Mouse (Mus musculus) bone marrow, adult 2 months (tissue): ENCODE measurements around the gene Helt.

Experiments used
- CTCF ChIP-seq: fragments of 200-500 bp; IDR thresholded peaks from 2 replicates; pipeline ENCODE4 v1.5.1; 2011; ENCODE audit warnings: low read length, control low read depth; ENCODE audit not compliant: control insufficient read depth, insufficient read depth
- POLR2A ChIP-seq: fragments of 200-500 bp; IDR thresholded peaks from 2 replicates; pipeline ENCODE4 v1.6.1; 2011; ENCODE audit warnings: low read depth, mild to moderate bottlenecking, control low read depth, low read length, borderline replicate concordance; ENCODE audit not compliant: control insufficient read depth

DNA sequence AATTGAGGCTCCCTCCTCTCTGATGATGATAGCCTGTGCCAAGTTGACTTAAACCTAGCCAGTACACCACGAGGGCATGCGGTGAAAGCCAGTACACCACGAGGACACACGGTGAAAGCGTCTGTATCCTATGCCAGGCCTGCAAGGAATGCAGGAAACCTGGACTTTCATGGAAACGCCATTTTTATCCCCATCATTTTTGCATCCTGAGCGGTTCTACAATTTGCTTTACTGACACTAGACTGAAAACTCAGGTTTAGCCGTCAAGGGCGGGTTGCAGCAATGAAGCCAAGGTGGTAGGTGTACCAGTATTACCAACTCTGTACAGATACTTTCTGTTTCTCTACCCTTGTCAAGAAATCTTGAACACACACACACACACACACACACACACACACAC is 7.7 kb upstream of the Helt start:
- TF ChIP-seq CTCF (no peak), POLR2A (no peak)
